Mouse (Mus musculus): ENCODE data around the gene Vasp. TPM values are rescaled to one million over a fixed set of nuclear protein-coding genes. Genes with fewer than 3 reads are reported as not detected.

Gene Vasp
- total RNA-seq, 1 experiment: 92.5 TPM

- DNase-seq (ENCODE audit: low read depth, low spot score): peak; percentile 86
- in situ Hi-C loops (cut with MboI; ENCODE audit: low sequenced_read_pairs in 2 of 2, unreplicated experiment in 2 of 2): no loop called here
- Histone ChIP-seq H3K27ac (ENCODE audit: insufficient read depth, low read depth, low read length, poor library complexity, severe bottlenecking) (peak overlapping the region; percentile 73; the same call in 1 of the 2 replicates), H3K4me3 (ENCODE audit: insufficient read depth in 1 of 2, low read depth in 1 of 2, low read length in 2 of 2, poor library complexity in 1 of 2, severe bottlenecking in 1 of 2) (peak overlapping the region; percentile 71 to 77), H3K36me3 (ENCODE audit: control insufficient read depth, insufficient read depth, low read length, poor library complexity, severe bottlenecking) (no peaks in the 10 kb centered on the region), H3K4me1 (ENCODE audit: control insufficient read depth in 2 of 2, insufficient read depth in 2 of 2, low read length in 2 of 2, poor library complexity in 1 of 2) (peaks cover 0 to 6% of the 10 kb centered on the region in 2 experiments; a peak in 1 of 4 replicates), H3K9me3 (ENCODE audit: control insufficient read depth, insufficient read depth, low read depth, low read length) (no peaks in the 10 kb centered on the region), H3K9ac (ENCODE audit: insufficient read depth, low read depth, low read length, poor library complexity, severe bottlenecking) (peak overlapping the region; percentile 52)
- TF ChIP-seq HCFC1 (IDR thresholded peaks at IDR 0.05; ENCODE audit: borderline replicate concordance, insufficient read depth, low read length) (no peak), CHD2 (IDR thresholded peaks at IDR 0.05; ENCODE audit: low read depth, low read length) (peak; percentile 46; the same call in 1 of the 2 replicates)
Observed at GRCm38 (mm10) chr7:19307739-19308453, 36.3 kb upstream of the Vasp start.

DNA sequence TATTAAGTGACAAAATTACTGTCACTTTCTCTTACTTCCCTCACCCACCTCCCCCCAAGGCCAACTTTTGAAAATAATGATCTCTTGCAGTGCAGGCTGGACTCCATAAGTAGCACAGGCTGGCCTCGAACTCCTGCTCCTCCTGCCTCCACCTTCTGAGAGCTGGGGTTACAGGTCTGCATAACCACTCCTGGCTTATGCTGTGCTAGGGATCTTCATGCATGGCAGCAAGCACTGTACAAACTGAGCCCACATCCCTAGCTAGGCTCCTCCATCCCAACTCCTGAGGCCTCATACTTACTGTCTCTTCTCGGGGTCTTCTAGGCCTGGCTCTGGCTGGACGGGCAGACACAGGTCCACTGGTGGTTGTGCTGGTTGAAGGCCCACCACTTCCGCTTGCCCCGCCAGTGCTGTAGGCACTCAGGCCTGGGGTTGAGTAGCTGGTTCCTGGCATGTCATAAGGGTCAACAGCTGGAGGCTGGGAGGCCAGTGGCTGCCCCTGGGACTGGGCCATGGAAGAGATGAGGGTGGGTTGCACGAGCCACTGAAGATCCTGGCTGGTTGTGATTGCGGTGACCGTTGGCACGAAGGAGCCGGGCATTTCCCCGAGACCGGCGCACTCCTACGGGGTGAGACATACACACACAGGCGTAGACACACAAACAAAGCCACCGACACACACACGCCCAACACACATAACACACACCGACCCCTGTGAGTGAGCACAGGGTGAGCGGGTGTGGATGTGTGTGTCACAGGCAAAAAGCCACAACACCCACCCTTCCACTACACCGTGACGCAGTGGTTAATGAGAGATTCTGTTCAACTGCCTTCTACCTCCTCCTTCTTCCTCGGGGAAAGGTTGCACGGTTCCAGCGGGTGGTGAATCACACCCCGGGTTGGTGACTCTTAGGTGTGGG, 35.5 kb upstream of the Vasp start:
- H3K9me3 ChIP-seq (ENCODE audit: control insufficient read depth, insufficient read depth, low read depth, low read length): no peaks in the 10 kb centered on the region
- in situ Hi-C loops (cut with MboI; ENCODE audit: low sequenced_read_pairs in 2 of 2, unreplicated experiment in 2 of 2): no loop called here
- peaks cover 0 to 6% of the 10 kb centered on the region in 2 experiments; a peak in 1 of 4 replicates for H3K4me1 ChIP-seq (ENCODE audit: control insufficient read depth in 2 of 2, insufficient read depth in 2 of 2, low read length in 2 of 2, poor library complexity in 1 of 2)
- no peak overlapping the region for H3K9ac ChIP-seq (ENCODE audit: insufficient read depth, low read depth, low read length, poor library complexity, severe bottlenecking)
- H3K36me3 ChIP-seq (ENCODE audit: control insufficient read depth, insufficient read depth, low read length, poor library complexity, severe bottlenecking): no peaks in the 10 kb centered on the region
- TF ChIP-seq HCFC1 (IDR thresholded peaks at IDR 0.05; ENCODE audit: borderline replicate concordance, insufficient read depth, low read length) (no peak), ZC3H11A (IDR thresholded peaks at IDR 0.05; ENCODE audit: borderline replicate concordance, low read depth, low read length) (no peak), CHD2 (IDR thresholded peaks at IDR 0.05; ENCODE audit: low read depth, low read length) (no peak), MAFK (IDR thresholded peaks at IDR 0.05; ENCODE audit: insufficient read depth, low read depth, low read length) (no peak), ZNF384 (IDR thresholded peaks at IDR 0.05; ENCODE audit: low read depth, low read length) (no peak)
- DNase-seq (ENCODE audit: low read depth, low spot score): no peak
- no peak overlapping the region for H3K27ac ChIP-seq (ENCODE audit: insufficient read depth, low read depth, low read length, poor library complexity, severe bottlenecking)
- no peak overlapping the region for H3K4me3 ChIP-seq (ENCODE audit: insufficient read depth in 1 of 2, low read depth in 1 of 2, low read length in 2 of 2, poor library complexity in 1 of 2, severe bottlenecking in 1 of 2)

- peaks cover 0 to 11% of the 10 kb centered on the region in 2 experiments; a peak in 1 of 4 replicates for H3K4me1 ChIP-seq (ENCODE audit: control insufficient read depth in 2 of 2, insufficient read depth in 2 of 2, low read length in 2 of 2, poor library complexity in 1 of 2)
- no peak for TF ChIP-seq ZC3H11A (IDR thresholded peaks at IDR 0.05; ENCODE audit: borderline replicate concordance, low read depth, low read length)
- no peak for TF ChIP-seq MAFK (IDR thresholded peaks at IDR 0.05; ENCODE audit: insufficient read depth, low read depth, low read length)
- TF ChIP-seq HCFC1 (IDR thresholded peaks at IDR 0.05; ENCODE audit: borderline replicate concordance, insufficient read depth, low read length): no peak
- no peak for TF ChIP-seq CHD2 (IDR thresholded peaks at IDR 0.05; ENCODE audit: low read depth, low read length)
- no peak for TF ChIP-seq ZNF384 (IDR thresholded peaks at IDR 0.05; ENCODE audit: low read depth, low read length)
- in situ Hi-C loops (cut with MboI; ENCODE audit: low sequenced_read_pairs in 2 of 2, unreplicated experiment in 2 of 2): no loop called here
Observed at GRCm38 (mm10) chr7:19305796-19306765, 34.5 kb upstream of the Vasp start.

GRCm38 (mm10) chr7:19305413-19305735, 33.8 kb upstream of the Vasp start:
- no peak overlapping the region for H3K4me3 ChIP-seq (ENCODE audit: insufficient read depth in 1 of 2, low read depth in 1 of 2, low read length in 2 of 2, poor library complexity in 1 of 2, severe bottlenecking in 1 of 2)
- DNase-seq (ENCODE audit: low read depth, low spot score): no peak
- H3K27ac ChIP-seq (ENCODE audit: insufficient read depth, low read depth, low read length, poor library complexity, severe bottlenecking): no peak overlapping the region
- no peaks in the 10 kb centered on the region for H3K36me3 ChIP-seq (ENCODE audit: control insufficient read depth, insufficient read depth, low read length, poor library complexity, severe bottlenecking)
- no peak overlapping the region for H3K9ac ChIP-seq (ENCODE audit: insufficient read depth, low read depth, low read length, poor library complexity, severe bottlenecking)
- peaks cover 0 to 11% of the 10 kb centered on the region in 2 experiments; a peak in 1 of 4 replicates for H3K4me1 ChIP-seq (ENCODE audit: control insufficient read depth in 2 of 2, insufficient read depth in 2 of 2, low read length in 2 of 2, poor library complexity in 1 of 2)
- TF ChIP-seq CHD2 (IDR thresholded peaks at IDR 0.05; ENCODE audit: low read depth, low read length) (0 out of 2 replicates have a peak, but pooled peaks have one; percentile 13), HCFC1 (IDR thresholded peaks at IDR 0.05; ENCODE audit: borderline replicate concordance, insufficient read depth, low read length) (no peak)
- H3K9me3 ChIP-seq (ENCODE audit: control insufficient read depth, insufficient read depth, low read depth, low read length): no peaks in the 10 kb centered on the region
- in situ Hi-C loops (cut with MboI; ENCODE audit: low sequenced_read_pairs in 2 of 2, unreplicated experiment in 2 of 2): no loop called here

More at GRCm38 (mm10) chr7:19305796-19306765, 34.5 kb upstream of the Vasp start:
- H3K36me3 ChIP-seq (ENCODE audit: control insufficient read depth, insufficient read depth, low read length, poor library complexity, severe bottlenecking): no peaks in the 10 kb centered on the region
- no peak overlapping the region for H3K9ac ChIP-seq (ENCODE audit: insufficient read depth, low read depth, low read length, poor library complexity, severe bottlenecking)
- DNase-seq (ENCODE audit: low read depth, low spot score): no peak
- no peak overlapping the region for H3K27ac ChIP-seq (ENCODE audit: insufficient read depth, low read depth, low read length, poor library complexity, severe bottlenecking)
- H3K4me3 ChIP-seq (ENCODE audit: insufficient read depth in 1 of 2, low read depth in 1 of 2, low read length in 2 of 2, poor library complexity in 1 of 2, severe bottlenecking in 1 of 2): no peak overlapping the region
- H3K9me3 ChIP-seq (ENCODE audit: control insufficient read depth, insufficient read depth, low read depth, low read length): no peaks in the 10 kb centered on the region

Data from ES-E14 (cell line).